18 mouse cellular contexts compared by ENCODE assay signal in genomic region chr2:149980419-149980818, GRCm38 (mm10).
DNase-seq lines count a peak whose midpoint lies in the region; ATAC-seq and TF ChIP-seq lines count a peak whose summit lies in the region.
"Had no signal": no experiment of that assay in that cellular context is flagged by ENCODE, and none has a peak within 500 bp of the region (broad histone marks: within the 10 kb centered on the region; RNA-seq: fewer than 3 reads in every experiment).

No protein-coding gene starts in this region.

- intact Hi-C loops in left cerebral cortex, postnatal 4 days (cut with DNase I), result no loop called here

- ATAC-seq in hindbrain, postnatal 0 days, result peak; percentile 90
- ATAC-seq: CD4-positive, CD25-positive, alpha-beta regulatory T cell, adult 4 months; forebrain, embryonic 13.5 days had no signal

- WGBS in hindbrain, postnatal 0 days, result 35% methylated on average over 1 of the region's 1 CpGs

- peak; percentile 31 to 66 for DNase-seq in adrenal gland, adult (ENCODE audit: inconsistent age in 2 of 2, low spot score in 1 of 2)
- no peak for DNase-seq in adrenal gland, postnatal 4 days (ENCODE audit: low spot score in 2 of 2)
- peak; percentile 13 for DNase-seq in left cerebral cortex, postnatal 4 days
- no peak for DNase-seq in left cerebral cortex, adult 9 months (ENCODE audit: low spot score in 2 of 2)
- DNase-seq in adrenal gland, postnatal 36 days, result peak; percentile 37 to 48
- peak; percentile 42 for DNase-seq in hindbrain, postnatal 0 days (ENCODE audit: low spot score)
- no peak for DNase-seq in right cerebral cortex, postnatal 36 days (ENCODE audit: low spot score in 2 of 2)
- no peak for DNase-seq in ovary, adult 18-20 months (ENCODE audit: low spot score)
- DNase-seq: cerebellum, adult 18-20 months; heart, postnatal 10 days; lung, adult 18-20 months; lung, postnatal 36 days; right cerebral cortex, postnatal 25 days; thymus, postnatal 14 days had no signal

- H3K9me3 ChIP-seq in hindbrain, postnatal 0 days (ENCODE audit: low read length), result no peaks in the 10 kb centered on the region
- H3K9me3 ChIP-seq: forebrain, embryonic 13.5 days; heart, embryonic 10.5 days; midbrain, embryonic 12.5 days had no signal

- H3K27me3 ChIP-seq in hindbrain, postnatal 0 days (ENCODE audit: insufficient read depth, low read length), result no peaks in the 10 kb centered on the region
- H3K27me3 ChIP-seq: forebrain, embryonic 13.5 days; midbrain, embryonic 12.5 days had no signal

- no peaks in the 10 kb centered on the region for H3K4me1 ChIP-seq in hindbrain, postnatal 0 days (ENCODE audit: insufficient read depth, low read length)
- H3K4me1 ChIP-seq: forebrain, embryonic 13.5 days; heart, embryonic 10.5 days; midbrain, embryonic 12.5 days had no signal

- no peaks in the 10 kb centered on the region for H3K36me3 ChIP-seq in hindbrain, postnatal 0 days (ENCODE audit: insufficient read depth, low read length)
- H3K36me3 ChIP-seq: heart, embryonic 10.5 days; midbrain, embryonic 12.5 days had no signal

- H3K27ac ChIP-seq in hindbrain, postnatal 0 days, result no peak overlapping the region
- H3K27ac ChIP-seq: forebrain, embryonic 13.5 days; heart, embryonic 10.5 days; midbrain, embryonic 12.5 days had no signal

- no peak overlapping the region for H3K9ac ChIP-seq in hindbrain, postnatal 0 days (replicated peaks; ENCODE audit: low read length)
- H3K9ac ChIP-seq: forebrain, embryonic 13.5 days; midbrain, embryonic 12.5 days had no signal

- no peak for TF ChIP-seq CTCF in hindbrain, postnatal 0 days (IDR thresholded peaks at IDR 0.05; ENCODE audit: low read depth)

- H3K4me2 ChIP-seq in hindbrain, postnatal 0 days (ENCODE audit: low read depth, low read length), result no peak overlapping the region
- H3K4me2 ChIP-seq: forebrain, embryonic 13.5 days; midbrain, embryonic 12.5 days had no signal

- no peak overlapping the region for H3K4me3 ChIP-seq in hindbrain, postnatal 0 days (ENCODE audit: low read length)
- H3K4me3 ChIP-seq: forebrain, embryonic 13.5 days; heart, embryonic 10.5 days; midbrain, embryonic 12.5 days had no signal

Comparison
In these comparisons a context has a peak if more than half of its experiments do, and no peak if none do; other contexts are left out.
1. DNase-seq: peak in adrenal gland, adult (2 of 2), left cerebral cortex, postnatal 4 days (single experiment), adrenal gland, postnatal 36 days (2 of 2) and hindbrain, postnatal 0 days (single experiment); none in adrenal gland, postnatal 4 days (0 of 2), left cerebral cortex, adult 9 months (0 of 2), right cerebral cortex, postnatal 36 days (0 of 2) and ovary, adult 18-20 months (single experiment).